Mouse (Mus musculus): ENCODE measurements around the gene Klf1. TPM values are rescaled to one million over a fixed set of nuclear protein-coding genes. Genes with fewer than 3 reads are reported as not detected.

Klf1 gene
- polyA plus RNA-seq, 1 experiment from 2014 or later: 0.56 TPM

DNA sequence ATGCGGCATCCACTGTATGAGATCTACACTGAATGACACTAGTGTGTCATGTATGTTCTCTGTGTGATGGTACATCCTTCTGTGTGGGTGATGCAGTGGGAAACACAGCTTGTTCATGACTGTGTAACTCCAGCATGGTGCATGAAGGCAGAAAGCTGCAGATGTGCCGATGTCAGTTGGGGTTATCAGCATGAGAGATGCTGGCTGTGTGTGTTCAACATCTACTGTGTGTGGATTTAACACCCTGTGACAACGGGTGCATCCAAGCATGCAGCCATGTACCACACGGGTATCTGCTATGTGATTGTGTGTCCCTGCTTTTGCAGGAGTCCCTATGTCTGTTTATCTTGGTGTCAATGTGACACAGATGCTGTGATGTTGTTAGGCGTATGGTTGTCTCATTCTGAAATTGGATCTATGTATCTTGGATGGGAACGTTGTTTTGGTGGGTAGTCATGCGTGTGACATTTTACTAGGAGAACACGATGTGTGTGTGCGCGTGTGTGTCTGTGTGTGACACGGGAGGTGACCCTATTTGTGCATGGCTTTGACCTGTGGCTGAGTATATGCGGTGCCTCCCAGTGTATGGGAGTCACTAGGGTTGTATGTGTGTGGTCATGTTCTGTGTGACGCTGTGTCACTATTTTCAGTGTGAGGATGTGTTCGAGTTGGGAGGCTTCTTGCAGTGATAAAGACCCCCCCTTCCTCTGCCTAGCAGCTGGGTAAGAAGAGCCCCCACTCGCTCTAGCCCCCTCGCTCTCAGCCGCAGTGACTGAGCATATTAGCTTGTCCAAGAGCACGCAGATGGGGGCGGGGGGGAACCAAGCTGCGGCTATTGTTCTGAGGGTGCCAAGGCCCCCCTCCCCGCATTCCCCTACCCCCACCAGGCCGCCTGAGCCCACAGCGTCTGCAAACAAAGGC lies 34.6 kb downstream of the Klf1 start:
- peak overlapping the region; percentile 62 for H3K4me2 ChIP-seq (replicated peaks; ENCODE audit: low read depth)
- TF ChIP-seq CTCF (IDR thresholded peaks at IDR 0.05; ENCODE audit: low read depth): no peak
- H3K4me3 ChIP-seq (ENCODE audit: low read depth, low read length): peak overlapping the region; percentile 35
- no peaks in the 10 kb centered on the region for H3K4me1 ChIP-seq (replicated peaks; ENCODE audit: control insufficient read depth, insufficient read depth, low read length)
- no peaks in the 10 kb centered on the region for H3K9me3 ChIP-seq (ENCODE audit: control insufficient read depth)
- no peak overlapping the region for H3K9ac ChIP-seq (ENCODE audit: low read depth, low read length)
- H3K27me3 ChIP-seq (replicated peaks; ENCODE audit: control insufficient read depth, insufficient read depth, low read length): peaks cover 62% of the 10 kb centered on the region
- ATAC-seq: no peak; the same call in 1 of the 2 replicates
- WGBS: 25% methylated on average over 23 of the region's 23 CpGs
- no peaks in the 10 kb centered on the region for H3K36me3 ChIP-seq (ENCODE audit: control insufficient read depth, insufficient read depth)
- H3K27ac ChIP-seq (ENCODE audit: low read depth, low read length): no peak overlapping the region

DNA sequence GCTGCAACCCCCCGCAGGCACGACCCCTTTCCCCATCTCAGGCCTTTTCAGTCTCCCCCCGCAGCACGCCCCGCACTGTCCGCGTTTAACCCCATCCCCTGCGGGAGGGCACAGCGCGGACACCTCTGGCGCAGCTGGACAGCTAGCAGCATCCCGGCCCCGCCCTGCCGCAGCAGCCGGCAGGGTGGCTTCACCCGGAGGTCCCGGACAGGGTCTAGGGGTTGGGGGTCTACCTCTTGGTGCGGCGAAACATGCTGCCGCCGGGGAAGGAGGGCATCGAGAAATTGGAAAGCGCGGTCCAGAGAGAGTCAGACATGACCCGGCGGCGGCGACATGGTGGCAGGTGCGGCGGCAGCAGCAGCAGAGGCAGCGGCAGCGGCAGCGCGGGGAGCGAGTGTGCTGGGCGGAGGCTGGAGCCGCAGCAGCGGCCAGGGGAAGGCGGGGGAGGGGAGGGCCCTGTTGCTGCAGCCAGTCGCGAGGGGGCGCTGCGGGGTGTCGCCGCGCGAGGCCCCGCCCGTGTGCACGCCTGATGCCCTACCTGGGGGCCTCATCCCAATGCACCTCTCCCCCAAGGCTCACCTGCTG lies 35.3 kb downstream of the Klf1 start, which contains the start of gene Mast1:
Mast1 (minus strand) TSS at position 398 of the 585 bp plus-strand sequence.
- peak; percentile 36; the same call in 1 of the 2 replicates for ATAC-seq
- peak; percentile 77 for TF ChIP-seq CTCF (IDR thresholded peaks at IDR 0.05; ENCODE audit: low read depth)
- Histone ChIP-seq H3K27me3 (replicated peaks; ENCODE audit: control insufficient read depth, insufficient read depth, low read length) (peaks cover 61% of the 10 kb centered on the region), H3K27ac (ENCODE audit: low read depth, low read length) (no peak within 1 kb of the TSS), H3K9ac (ENCODE audit: low read depth, low read length) (no peak within 1 kb of the TSS), H3K4me1 (replicated peaks; ENCODE audit: control insufficient read depth, insufficient read depth, low read length) (no peaks in the 10 kb centered on the region), H3K9me3 (ENCODE audit: control insufficient read depth) (no peaks in the 10 kb centered on the region), H3K4me3 (ENCODE audit: low read depth, low read length) (peak within 1 kb of the TSS; percentile 35), H3K36me3 (ENCODE audit: control insufficient read depth, insufficient read depth) (no peaks in the 10 kb centered on the region), H3K4me2 (replicated peaks; ENCODE audit: low read depth) (peak within 1 kb of the TSS; percentile 62)
- under 1% methylated on average over 48 of the region's 50 CpGs for WGBS

DNA sequence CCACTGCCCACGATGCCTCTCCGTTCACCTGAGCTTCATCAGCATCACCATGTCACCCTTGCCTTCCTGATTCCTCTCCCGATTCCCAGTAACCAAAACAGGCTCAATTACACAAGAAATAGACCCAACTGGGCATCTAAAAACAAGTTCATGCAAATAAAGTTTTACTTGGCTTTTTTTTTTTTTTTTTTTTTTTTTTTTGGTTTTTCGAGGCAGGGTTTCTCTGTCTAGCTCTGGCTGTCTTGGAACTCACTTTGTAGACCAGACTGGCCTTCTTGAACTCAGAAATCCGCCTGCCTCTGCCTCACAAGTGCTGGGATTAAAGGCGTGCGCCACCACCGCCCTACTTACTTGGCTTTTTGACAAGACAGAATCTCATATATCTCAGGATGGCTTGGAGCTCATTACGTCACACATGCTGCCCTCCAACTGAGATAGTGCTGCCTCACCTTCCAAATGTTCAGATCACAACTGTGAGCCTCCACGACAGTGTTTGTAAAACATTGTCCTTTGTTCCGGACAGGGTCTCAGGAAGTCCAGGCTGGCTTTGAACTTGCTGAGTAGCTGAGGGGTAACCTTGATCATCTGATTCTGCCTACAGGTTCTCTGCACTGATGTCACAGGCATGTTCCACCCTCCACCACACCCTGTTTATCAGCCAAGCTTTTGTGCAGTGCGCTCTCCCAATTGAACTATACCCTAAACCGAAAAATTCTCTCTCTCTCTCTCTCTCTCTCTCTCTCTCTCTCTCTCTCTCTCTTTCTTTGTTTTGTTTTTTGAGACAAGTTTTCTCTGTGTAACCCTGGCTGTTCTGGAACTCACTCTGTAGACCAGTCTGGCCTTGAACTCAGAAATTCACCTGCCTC lies 36.1 kb downstream of the Klf1 start:
- no peak for TF ChIP-seq CTCF (IDR thresholded peaks at IDR 0.05; ENCODE audit: low read depth)
- Histone ChIP-seq H3K36me3 (ENCODE audit: control insufficient read depth, insufficient read depth) (no peaks in the 10 kb centered on the region), H3K4me3 (ENCODE audit: low read depth, low read length) (peak overlapping the region; percentile 35; the same call in 1 of the 2 replicates), H3K9me3 (ENCODE audit: control insufficient read depth) (no peaks in the 10 kb centered on the region), H3K4me2 (replicated peaks; ENCODE audit: low read depth) (peak overlapping the region; percentile 62; the same call in 1 of the 2 replicates), H3K27ac (ENCODE audit: low read depth, low read length) (no peak overlapping the region), H3K9ac (ENCODE audit: low read depth, low read length) (no peak overlapping the region), H3K27me3 (replicated peaks; ENCODE audit: control insufficient read depth, insufficient read depth, low read length) (peaks cover 59% of the 10 kb centered on the region), H3K4me1 (replicated peaks; ENCODE audit: control insufficient read depth, insufficient read depth, low read length) (no peaks in the 10 kb centered on the region)
- WGBS: 58% methylated on average over 13 of the region's 13 CpGs
- ATAC-seq: no peak

DNA sequence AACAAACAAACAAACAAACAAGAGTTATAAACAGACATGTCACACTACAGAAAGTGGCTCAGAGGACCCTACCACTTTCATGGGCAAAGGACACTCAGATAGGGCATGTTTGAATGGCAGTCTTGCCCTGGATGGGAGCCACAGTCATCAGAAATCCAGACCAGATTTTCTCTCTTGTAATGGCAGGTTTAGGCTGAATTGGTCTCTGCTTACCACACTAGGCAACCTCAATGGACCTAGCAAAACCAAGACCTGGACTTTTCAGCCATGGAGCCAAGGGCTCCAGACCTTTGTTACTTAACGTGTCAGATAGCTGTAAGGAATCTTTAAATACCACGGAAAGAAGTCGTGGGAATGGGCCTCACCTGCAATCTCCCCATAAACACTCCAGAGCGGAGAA lies 42.0 kb downstream of the Klf1 start:
- no peak for ATAC-seq
- no peak overlapping the region for H3K4me2 ChIP-seq (replicated peaks; ENCODE audit: low read depth)
- H3K27ac ChIP-seq (ENCODE audit: low read depth, low read length): no peak overlapping the region
- H3K27me3 ChIP-seq (replicated peaks; ENCODE audit: control insufficient read depth, insufficient read depth, low read length): peaks cover 50% of the 10 kb centered on the region
- no peaks in the 10 kb centered on the region for H3K36me3 ChIP-seq (ENCODE audit: control insufficient read depth, insufficient read depth)
- no peak overlapping the region for H3K4me3 ChIP-seq (ENCODE audit: low read depth, low read length)
- no peak overlapping the region for H3K9ac ChIP-seq (ENCODE audit: low read depth, low read length)
- no peaks in the 10 kb centered on the region for H3K4me1 ChIP-seq (replicated peaks; ENCODE audit: control insufficient read depth, insufficient read depth, low read length)
- H3K9me3 ChIP-seq (ENCODE audit: control insufficient read depth): no peaks in the 10 kb centered on the region
- TF ChIP-seq CTCF (IDR thresholded peaks at IDR 0.05; ENCODE audit: low read depth): no peak
- 23% methylated on average over 4 of the region's 4 CpGs for WGBS

DNA sequence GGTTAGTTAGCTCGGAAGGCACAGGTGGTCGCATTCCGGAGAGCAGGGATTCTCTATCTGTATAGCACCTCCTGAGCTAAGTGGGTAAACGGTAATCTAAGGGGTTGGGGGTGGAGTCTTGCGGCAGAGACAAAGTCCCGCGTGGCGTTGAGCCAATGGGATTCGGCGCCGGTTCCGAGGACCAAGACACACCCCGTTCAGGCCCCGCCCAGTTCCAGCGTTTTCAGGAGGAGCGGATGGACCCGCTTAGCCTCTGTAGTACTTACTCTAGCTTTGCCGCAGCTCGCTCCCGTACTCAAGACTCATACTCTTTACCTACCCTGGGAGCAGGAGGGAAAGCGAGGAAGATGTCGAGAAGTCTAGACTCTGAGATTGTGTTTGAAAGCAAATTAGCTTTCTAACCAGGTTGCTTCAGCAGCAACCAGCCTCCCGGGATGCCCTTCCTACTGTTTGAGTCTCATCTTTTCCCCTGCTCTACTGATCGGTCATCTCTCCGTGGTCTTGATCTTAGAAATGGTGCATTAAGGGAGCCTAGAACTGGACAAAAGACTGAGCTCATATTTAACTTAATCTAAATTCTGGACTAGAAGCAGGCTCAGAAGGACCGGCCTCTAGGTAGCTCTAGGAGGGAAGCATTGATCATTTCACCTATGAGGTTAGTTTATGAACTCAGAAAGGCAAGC lies 42.9 kb downstream of the Klf1 start:
- ATAC-seq: no peak
- H3K4me1 ChIP-seq (replicated peaks; ENCODE audit: control insufficient read depth, insufficient read depth, low read length): no peaks in the 10 kb centered on the region
- peak overlapping the region; percentile 27; the same call in 1 of the 2 replicates for H3K4me2 ChIP-seq (replicated peaks; ENCODE audit: low read depth)
- H3K9me3 ChIP-seq (ENCODE audit: control insufficient read depth): no peaks in the 10 kb centered on the region
- peak overlapping the region; percentile 20; the same call in 1 of the 2 replicates for H3K4me3 ChIP-seq (ENCODE audit: low read depth, low read length)
- H3K27me3 ChIP-seq (replicated peaks; ENCODE audit: control insufficient read depth, insufficient read depth, low read length): peaks cover 45% of the 10 kb centered on the region
- 4% methylated on average over 26 of the region's 26 CpGs for WGBS
- H3K36me3 ChIP-seq (ENCODE audit: control insufficient read depth, insufficient read depth): no peaks in the 10 kb centered on the region
- no peak for TF ChIP-seq CTCF (IDR thresholded peaks at IDR 0.05; ENCODE audit: low read depth)
- H3K9ac ChIP-seq (ENCODE audit: low read depth, low read length): no peak overlapping the region
- no peak overlapping the region for H3K27ac ChIP-seq (ENCODE audit: low read depth, low read length)
